Mouse (Mus musculus): ENCODE results near the gene Rack1.

Gene Rack1

GRCm38 (mm10) chr11:48793184-48793583, 6.9 kb upstream of the Rack1 start:
- no peak for DNase-seq (ENCODE audit: extremely low spot score, low spot score)

- DNase-seq (ENCODE audit: extremely low spot score, low spot score) = no peak
Measured at GRCm38 (mm10) chr11:48795221-48795620, 4.9 kb upstream of the Rack1 start.

GRCm38 (mm10) chr11:48796290-48796689, 3.8 kb upstream of the Rack1 start:
- no peak for DNase-seq (ENCODE audit: extremely low spot score, low spot score)

GRCm38 (mm10) chr11:48797287-48797686, 2.8 kb upstream of the Rack1 start:
- no peak for DNase-seq (ENCODE audit: extremely low spot score, low spot score)

GRCm38 (mm10) chr11:48798308-48798707, 1.8 kb upstream of the Rack1 start:
- DNase-seq (ENCODE audit: extremely low spot score, low spot score) = no peak

- no peak for DNase-seq (ENCODE audit: extremely low spot score, low spot score)
Measured at GRCm38 (mm10) chr11:48798984-48799920, 880 bp upstream of the Rack1 start.

- no peak for DNase-seq (ENCODE audit: extremely low spot score, low spot score)
Measured at GRCm38 (mm10) chr11:48801831-48802772, 2.0 kb downstream of the Rack1 start.

- no peak for DNase-seq (ENCODE audit: extremely low spot score, low spot score)
Measured at GRCm38 (mm10) chr11:48803988-48804387, 3.9 kb downstream of the Rack1 start.

- DNase-seq (ENCODE audit: extremely low spot score, low spot score) = no peak
Measured at GRCm38 (mm10) chr11:48804922-48805321, 4.8 kb downstream of the Rack1 start.

- peak; percentile 35 for DNase-seq (ENCODE audit: extremely low spot score, low spot score)
Measured at GRCm38 (mm10) chr11:48806856-48807562, 6.9 kb downstream of the Rack1 start.

GRCm38 (mm10) chr11:48807563-48808303, 7.6 kb downstream of the Rack1 start:
- DNase-seq (ENCODE audit: extremely low spot score, low spot score) = no peak

GRCm38 (mm10) chr11:48808304-48808646, 8.1 kb downstream of the Rack1 start:
- no peak for DNase-seq (ENCODE audit: extremely low spot score, low spot score)

- no peak for DNase-seq (ENCODE audit: extremely low spot score, low spot score)
Measured at GRCm38 (mm10) chr11:48808737-48809433, 8.8 kb downstream of the Rack1 start.

- DNase-seq (ENCODE audit: extremely low spot score, low spot score) = no peak
Measured at GRCm38 (mm10) chr11:48809434-48809830, 9.3 kb downstream of the Rack1 start.

- no peak for DNase-seq (ENCODE audit: extremely low spot score, low spot score)
Measured at GRCm38 (mm10) chr11:48810142-48810541, 10.0 kb downstream of the Rack1 start.

GRCm38 (mm10) chr11:48813782-48814181, 13.7 kb downstream of the Rack1 start:
- no peak for DNase-seq (ENCODE audit: extremely low spot score, low spot score)

GRCm38 (mm10) chr11:48815851-48816250, 15.7 kb downstream of the Rack1 start:
- no peak for DNase-seq (ENCODE audit: extremely low spot score, low spot score)

- no peak for DNase-seq (ENCODE audit: extremely low spot score, low spot score)
Measured at GRCm38 (mm10) chr11:48816281-48816781, 16.2 kb downstream of the Rack1 start.

GRCm38 (mm10) chr11:48816800-48817665, 16.9 kb downstream of the Rack1 start, which contains the start of gene Trim41:
Trim41 (minus strand) TSS chr11:48817353.
- peak; percentile 98 for DNase-seq (ENCODE audit: extremely low spot score, low spot score)

Measured in neural tube, embryonic 10.5 days (tissue).